9 mouse cellular contexts compared by ENCODE assay signal in the genomic region with DNA sequence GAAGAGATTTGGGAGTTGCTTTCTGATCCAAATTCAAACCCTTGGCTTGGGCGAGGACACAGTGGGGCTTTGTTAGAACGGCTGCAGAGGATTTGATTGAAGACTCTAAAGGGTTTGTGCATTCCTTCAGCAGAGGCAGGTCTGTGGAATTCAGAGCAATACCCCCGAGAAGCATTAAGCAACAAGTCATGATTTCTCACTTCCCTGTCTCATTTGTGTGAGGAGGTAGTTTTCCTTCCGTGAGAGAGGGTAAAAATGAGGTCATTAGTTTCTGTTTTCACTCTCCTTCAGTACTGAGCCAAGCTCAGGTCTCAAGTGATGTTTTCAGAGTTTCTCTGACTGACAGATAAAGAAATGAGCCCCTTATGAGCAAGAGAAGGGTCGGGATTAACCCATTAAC.
DNase-seq lines count a peak whose midpoint lies in the region; ATAC-seq and TF ChIP-seq lines count a peak whose summit lies in the region.
"Had no signal": no experiment of that assay in that cellular context is flagged by ENCODE, and none has a peak within 500 bp of the region (broad histone marks: within the 10 kb centered on the region; RNA-seq: fewer than 3 reads in every experiment).

No protein-coding gene starts in this region.

- H3K4me2 ChIP-seq in neural tube, embryonic 11.5 days (ENCODE audit: low read depth) = no peak overlapping the region
- H3K4me2 ChIP-seq in limb, embryonic 14.5 days (replicated peaks; ENCODE audit: low read depth, low read length, severe bottlenecking) = no peak overlapping the region; the same call in 1 of the 2 replicates

- H3K9me3 ChIP-seq in neural tube, embryonic 11.5 days (ENCODE audit: control insufficient read depth, low read length) = no peaks in the 10 kb centered on the region
- no peaks in the 10 kb centered on the region for H3K9me3 ChIP-seq in forebrain, embryonic 10.5 days
- H3K9me3 ChIP-seq in limb, embryonic 14.5 days (ENCODE audit: control insufficient read depth, low read length) = no peaks in the 10 kb centered on the region

- no peaks in the 10 kb centered on the region for H3K4me1 ChIP-seq in neural tube, embryonic 11.5 days (ENCODE audit: control insufficient read depth, insufficient read depth, low read length)
- H3K4me1 ChIP-seq in forebrain, embryonic 10.5 days = peaks cover 10% of the 10 kb centered on the region
- peaks cover 4% of the 10 kb centered on the region; the same call in 1 of the 2 replicates for H3K4me1 ChIP-seq in limb, embryonic 14.5 days (ENCODE audit: control insufficient read depth, insufficient read depth, low read length)

- H3K27me3 ChIP-seq in neural tube, embryonic 11.5 days (ENCODE audit: control insufficient read depth, insufficient read depth, low read length) = no peaks in the 10 kb centered on the region
- no peaks in the 10 kb centered on the region for H3K27me3 ChIP-seq in forebrain, embryonic 10.5 days (ENCODE audit: poor library complexity, severe bottlenecking)
- no peaks in the 10 kb centered on the region for H3K27me3 ChIP-seq in limb, embryonic 14.5 days (ENCODE audit: control insufficient read depth, insufficient read depth, low read length)

- no peak for ATAC-seq in neural tube, embryonic 11.5 days (ENCODE audit: insufficient read depth, low FRiP score, low TSS enrichment)
- peak; percentile 80 for ATAC-seq in limb, embryonic 14.5 days (ENCODE audit: low FRiP score, low read depth)
- ATAC-seq: liver, postnatal 0 days had no signal

- intact Hi-C loops in gastrocnemius, postnatal 36 days (cut with DNase I) = no loop called here

- no peak for TF ChIP-seq POLR2A in limb, embryonic 14.5 days (IDR thresholded peaks at IDR 0.05; ENCODE audit: borderline replicate concordance, extremely low read depth, insufficient read depth, insufficient read length)

- H3K27ac ChIP-seq in neural tube, embryonic 11.5 days (ENCODE audit: low read depth, low read length) = no peak overlapping the region
- 0 out of 2 replicates have a peak overlapping the region, but pooled peaks have one; percentile 35 for H3K27ac ChIP-seq in forebrain, embryonic 10.5 days
- no peak overlapping the region for H3K27ac ChIP-seq in limb, embryonic 14.5 days (replicated peaks; ENCODE audit: low read depth, low read length)

- 44% methylated on average over 5 of the region's 5 CpGs for WGBS in neural tube, embryonic 11.5 days
- WGBS in forebrain, embryonic 10.5 days = 21% methylated on average over 5 of the region's 5 CpGs
- WGBS in limb, embryonic 14.5 days = 18% methylated on average over 5 of the region's 5 CpGs

- H3K9ac ChIP-seq in neural tube, embryonic 11.5 days (ENCODE audit: low read length) = no peak overlapping the region
- H3K9ac ChIP-seq in limb, embryonic 14.5 days (ENCODE audit: low read depth, low read length, severe bottlenecking) = no peak overlapping the region
- H3K9ac ChIP-seq: liver, postnatal 0 days had no signal

- H3K4me3 ChIP-seq in neural tube, embryonic 11.5 days (ENCODE audit: low read depth, low read length) = no peak overlapping the region
- H3K4me3 ChIP-seq in forebrain, embryonic 10.5 days = no peak overlapping the region
- no peak overlapping the region for H3K4me3 ChIP-seq in limb, embryonic 14.5 days (replicated peaks; ENCODE audit: low read length)

- peak; percentile 22 for DNase-seq in neural tube, embryonic 11.5 days (ENCODE audit: low spot score)
- DNase-seq in neural tube, embryonic 10.5 days (ENCODE audit: extremely low spot score, low spot score) = no peak
- no peak for DNase-seq in forebrain, embryonic 10.5 days (ENCODE audit: extremely low spot score, low spot score)
- DNase-seq in limb, embryonic 14.5 days (ENCODE audit: low spot score) = peak; percentile 32
- no peak for DNase-seq in gastrocnemius, postnatal 36 days
- DNase-seq in cerebellum, adult 9-10 months = no peak
- DNase-seq in spleen, postnatal 14 days (ENCODE audit: low spot score in 2 of 2) = no peak
- DNase-seq: kidney, postnatal 36 days; liver, postnatal 0 days had no signal

- H3K36me3 ChIP-seq in neural tube, embryonic 11.5 days (ENCODE audit: control insufficient read depth, insufficient read depth, low read length) = no peaks in the 10 kb centered on the region
- H3K36me3 ChIP-seq in forebrain, embryonic 10.5 days (replicated peaks) = no peaks in the 10 kb centered on the region
- no peaks in the 10 kb centered on the region for H3K36me3 ChIP-seq in limb, embryonic 14.5 days (ENCODE audit: control insufficient read depth, insufficient read depth, low read length)

Comparison
In these comparisons a context has a peak if more than half of its experiments do, and no peak if none do; other contexts are left out.
1. DNase-seq: peak in neural tube, embryonic 11.5 days (single experiment) and limb, embryonic 14.5 days (single experiment); none in neural tube, embryonic 10.5 days (single experiment), forebrain, embryonic 10.5 days (single experiment), gastrocnemius, postnatal 36 days (0 of 2), cerebellum, adult 9-10 months (single experiment) and spleen, postnatal 14 days (0 of 2).